Mouse (Mus musculus) c-Kit-positive CD71-negative TER-119-negative erythroid progenitor cells, embryonic 14.5 days (primary cell): Measurements from ENCODE around the gene Tff1.
A peak's percentile ranks its signal among the peaks of the same experiment; 100 is the strongest.

Experiments used
- DNase-seq: peaks from one replicate; pipeline ENCODE4 v3.0.0-alpha.2; 2013; ENCODE audit warnings: low read depth

Tff1 gene

DNA sequence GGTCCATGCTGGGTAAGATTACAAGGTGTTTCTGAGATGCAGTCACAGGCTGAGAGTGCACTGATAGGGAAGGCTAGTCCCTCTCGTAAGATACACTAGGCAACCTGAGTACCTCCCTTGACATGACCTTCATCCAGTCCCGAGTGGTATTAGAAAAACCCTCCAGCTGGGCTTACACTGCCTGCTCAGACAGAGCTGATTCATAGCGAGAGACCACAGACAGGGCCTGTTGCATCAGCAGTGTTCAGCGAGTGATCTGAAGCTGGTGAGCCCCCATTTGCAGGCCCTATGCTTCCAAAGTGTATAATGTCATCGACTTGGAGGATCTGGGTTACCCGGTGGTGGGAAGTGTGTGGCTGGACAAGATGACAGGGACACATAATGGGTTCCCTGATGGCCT is at the start of gene Tff1:
Gene Tff1 (minus strand): TSS at position 151 of the 400 bp plus-strand sequence.
- no peak for DNase-seq

- no peak for DNase-seq
Measured at GRCm38 (mm10) chr17:31211881-31212280, 46.8 kb upstream of the Tff1 start.

DNA sequence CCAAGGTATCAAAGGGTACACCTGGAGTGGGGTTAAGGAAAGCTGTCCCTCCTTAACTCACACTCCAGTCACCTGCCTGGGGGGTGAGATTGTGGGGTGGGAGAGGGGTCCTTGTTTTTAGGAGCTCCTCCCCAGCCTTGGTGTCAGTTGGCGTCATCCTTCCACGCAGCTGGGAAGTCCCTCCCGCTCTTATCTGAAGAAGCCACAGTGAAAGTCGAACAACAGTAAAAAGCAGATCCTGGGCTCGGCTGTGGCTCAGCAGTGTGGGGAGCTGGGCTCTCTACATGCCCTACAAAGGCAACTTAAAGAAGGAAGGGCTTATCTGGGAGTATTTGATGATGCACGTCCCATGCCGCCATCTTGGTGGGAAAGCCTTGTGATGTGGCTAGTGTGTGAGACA is 45.2 kb upstream of the Tff1 start:
- no peak for DNase-seq

- no peak for DNase-seq
Measured at GRCm38 (mm10) chr17:31209376-31209930, 44.4 kb upstream of the Tff1 start.

DNA sequence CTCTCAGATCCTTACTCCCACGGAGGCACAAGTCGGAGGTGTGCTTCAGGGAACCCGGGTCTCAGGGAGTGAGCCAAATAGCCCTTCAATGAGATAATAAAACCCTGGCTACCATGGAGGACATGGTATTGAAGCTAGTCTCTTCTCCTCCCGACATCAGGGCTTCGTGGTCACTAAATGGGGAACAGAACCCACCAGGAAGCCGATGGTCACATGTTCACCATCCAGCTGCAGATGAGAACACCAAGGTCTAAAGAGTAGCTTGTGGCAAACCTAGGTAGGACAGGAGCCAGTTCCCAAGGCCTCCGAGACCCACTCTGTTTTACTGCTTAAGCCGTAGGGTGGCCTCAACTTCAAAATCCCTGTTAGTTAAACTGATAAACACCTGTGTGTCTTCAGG is 43.6 kb upstream of the Tff1 start:
- DNase-seq = no peak

- DNase-seq = no peak
Measured at GRCm38 (mm10) chr17:31207771-31208334, 42.8 kb upstream of the Tff1 start, which contains the start of gene Ubash3a. Ubash3a (plus strand) TSS chr17:31207873.

GRCm38 (mm10) chr17:31198877-31199276 is 33.8 kb upstream of the Tff1 start, which contains the start of gene Tmprss3:
Tmprss3 (minus strand) TSS chr17:31198977.
- DNase-seq = no peak

DNA sequence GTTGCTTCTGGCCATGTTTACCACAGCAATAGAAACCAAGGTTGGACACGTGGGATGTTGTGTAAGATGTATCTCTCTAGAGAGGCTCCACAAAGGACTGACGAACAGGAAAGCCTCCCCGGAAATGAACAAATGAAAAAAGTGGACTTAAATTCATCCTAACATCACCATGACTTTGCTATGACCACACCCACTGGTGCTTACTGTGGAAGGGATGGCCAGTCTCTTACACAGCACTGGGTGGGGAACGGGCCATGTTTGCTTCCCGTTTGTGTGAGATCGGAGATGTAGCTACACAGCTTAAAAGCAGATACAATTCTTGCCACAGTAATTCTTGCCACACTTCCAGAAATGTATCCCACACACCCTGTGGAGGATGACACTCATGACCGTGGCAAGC is 31.2 kb upstream of the Tff1 start:
- no peak for DNase-seq

DNA sequence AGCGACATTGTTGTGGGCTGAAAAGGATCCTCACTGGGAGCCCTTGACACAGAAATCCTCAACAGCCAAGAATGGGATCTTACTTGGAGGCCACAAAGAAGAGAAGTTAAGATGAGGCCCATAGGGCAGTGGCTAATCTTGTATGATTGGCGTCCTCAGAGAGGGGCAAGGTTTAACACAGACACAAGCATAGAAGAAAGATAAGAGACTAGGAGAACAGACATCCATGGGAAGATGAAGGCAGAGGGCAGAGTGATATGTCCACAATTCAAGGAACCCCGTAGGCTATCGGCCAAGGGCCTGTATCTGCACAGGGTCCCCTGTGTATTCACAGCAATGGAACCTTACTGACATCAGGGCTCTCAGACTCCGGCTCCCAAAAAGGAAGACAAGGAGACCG is 30.1 kb upstream of the Tff1 start:
- DNase-seq = no peak

GRCm38 (mm10) chr17:31193360-31193759 is 28.3 kb upstream of the Tff1 start:
- DNase-seq = no peak

DNA sequence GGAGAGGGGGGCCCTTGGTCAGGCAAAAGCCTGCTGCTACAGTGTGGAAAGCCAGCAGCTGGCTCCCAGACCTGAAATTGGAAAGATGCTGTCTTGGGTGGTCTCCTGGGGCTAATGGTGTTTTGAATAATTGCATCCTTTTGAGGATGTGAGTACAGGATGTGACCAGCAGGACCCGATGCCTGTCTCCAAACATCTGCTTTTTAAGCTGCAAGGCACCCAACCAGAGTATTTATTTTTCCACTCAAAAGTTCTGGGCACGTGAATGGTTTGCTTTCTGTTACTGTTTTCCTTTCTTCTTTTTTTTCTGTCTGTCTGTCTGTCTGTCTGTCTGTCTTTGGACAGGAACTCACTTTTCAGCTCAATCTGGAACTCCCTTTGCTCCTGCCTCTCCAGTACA is 27.6 kb upstream of the Tff1 start:
- no peak for DNase-seq

DNA sequence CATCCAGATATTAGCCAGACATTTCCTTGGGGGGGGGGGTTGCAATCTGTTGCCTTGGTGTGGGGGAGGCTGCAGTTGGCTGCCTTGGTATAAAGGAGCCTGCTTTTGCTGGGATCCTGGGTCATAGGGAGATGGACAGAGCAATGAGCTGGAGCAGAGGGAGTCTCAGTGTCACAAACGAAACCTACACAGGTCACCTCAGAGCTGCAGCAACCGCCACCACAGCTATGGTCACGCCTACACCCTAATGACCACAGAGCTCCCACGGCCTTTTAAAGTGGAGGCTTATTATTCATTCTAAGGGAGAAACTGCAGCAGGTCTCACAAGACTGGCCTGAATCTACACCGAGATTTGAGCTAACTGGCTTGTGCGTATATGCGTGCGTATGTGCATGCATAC is 26.7 kb upstream of the Tff1 start:
- no peak for DNase-seq

DNA sequence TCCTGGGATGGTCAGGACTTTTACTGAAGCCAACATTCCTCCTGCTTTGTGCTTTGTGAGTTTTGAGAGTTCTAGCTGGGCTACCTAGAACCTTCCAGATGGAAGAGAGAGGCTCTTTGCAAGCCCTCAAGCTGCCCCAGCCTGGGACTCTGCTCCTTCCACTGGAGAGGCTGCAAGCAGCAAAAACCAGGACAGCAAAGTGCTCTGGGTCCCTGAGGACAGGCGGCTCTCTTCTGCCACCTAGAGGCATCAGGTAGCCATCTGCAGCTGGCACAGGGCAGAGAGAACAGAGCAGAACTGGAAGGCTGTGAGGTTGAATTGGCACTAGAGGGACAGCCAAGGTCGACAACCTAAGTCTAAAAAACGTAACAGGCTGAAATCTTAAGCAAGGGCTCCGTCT is 22.3 kb upstream of the Tff1 start:
- DNase-seq = peak; percentile 53

GRCm38 (mm10) chr17:31184269-31184990 is 19.4 kb upstream of the Tff1 start:
- DNase-seq = no peak

GRCm38 (mm10) chr17:31183180-31183974 is 18.3 kb upstream of the Tff1 start:
- DNase-seq = no peak

- DNase-seq = peak; percentile 24
Measured at GRCm38 (mm10) chr17:31181490-31181889, 16.4 kb upstream of the Tff1 start.

- no peak for DNase-seq
Measured at GRCm38 (mm10) chr17:31176321-31176720, 11.2 kb upstream of the Tff1 start.

DNA sequence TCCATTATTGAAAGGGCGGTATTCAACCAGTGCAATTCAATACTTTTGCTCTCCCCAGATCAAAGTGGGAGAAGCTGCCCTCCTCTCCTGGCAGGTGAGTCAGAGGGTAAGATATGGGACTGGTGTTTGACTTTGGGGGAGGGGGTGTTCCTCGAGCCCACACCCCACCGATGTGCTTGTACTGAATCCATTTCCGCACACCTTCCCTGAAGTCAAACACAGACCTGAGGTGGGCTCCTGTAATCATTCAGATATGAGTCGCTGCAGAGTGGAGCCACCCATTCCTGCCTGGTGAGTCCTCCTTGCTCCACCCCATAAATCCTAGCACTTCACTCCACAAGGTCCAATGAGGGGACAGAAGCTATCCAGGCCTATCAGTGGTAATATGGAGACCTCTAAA is 4.7 kb upstream of the Tff1 start:
- no peak for DNase-seq

DNA sequence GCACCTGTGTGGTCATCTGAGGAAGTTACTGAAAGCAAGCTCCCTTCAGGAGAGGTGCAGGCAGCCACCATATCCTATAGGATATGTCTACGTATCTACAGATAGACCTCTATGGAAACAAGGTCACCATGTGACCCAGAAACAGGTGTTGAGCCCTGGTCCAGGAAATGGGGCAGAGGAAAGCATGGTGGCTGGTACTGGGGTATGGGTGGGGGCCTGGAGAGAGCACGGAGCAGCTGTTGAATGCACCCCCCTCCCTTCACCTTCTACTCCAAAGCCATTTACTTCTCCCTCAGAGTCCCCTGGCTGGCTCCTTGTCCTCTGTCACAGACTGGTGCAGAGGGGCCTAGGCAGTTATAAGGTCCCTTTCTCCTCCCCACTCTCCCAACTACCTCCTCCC is 1.3 kb downstream of the Tff1 start:
- DNase-seq = no peak

GRCm38 (mm10) chr17:31162607-31163006 is 2.5 kb downstream of the Tff1 start:
- peak; percentile 37 for DNase-seq

- DNase-seq = no peak
Measured at GRCm38 (mm10) chr17:31160291-31160690, 4.8 kb downstream of the Tff1 start.

GRCm38 (mm10) chr17:31157921-31158320 is 7.2 kb downstream of the Tff1 start:
- no peak for DNase-seq

- no peak for DNase-seq
Measured at GRCm38 (mm10) chr17:31153785-31154184, 11.3 kb downstream of the Tff1 start.
